Mouse (Mus musculus): Measurements from ENCODE around the gene Cers6.

- TF ChIP-seq CTCF (IDR thresholded peaks at IDR 0.05; ENCODE audit: control insufficient read depth, insufficient read depth, low read length): no peak
- TF ChIP-seq POLR2A (IDR thresholded peaks at IDR 0.05; ENCODE audit: borderline replicate concordance, control insufficient read depth, low read depth, low read length): no peak
Observed at GRCm38 (mm10) chr2:68892476-68892875, 31.2 kb downstream of the Cers6 start.

Data from bone marrow, adult 2 months (tissue).